Mouse (Mus musculus): Measurements from ENCODE around the gene Myh14.
"Not testable (repeated sequence)": the region's sequence is repeated elsewhere in the genome, so short reads cannot be mapped to it uniquely, and the experiment has no call there.

Gene Myh14

DNA sequence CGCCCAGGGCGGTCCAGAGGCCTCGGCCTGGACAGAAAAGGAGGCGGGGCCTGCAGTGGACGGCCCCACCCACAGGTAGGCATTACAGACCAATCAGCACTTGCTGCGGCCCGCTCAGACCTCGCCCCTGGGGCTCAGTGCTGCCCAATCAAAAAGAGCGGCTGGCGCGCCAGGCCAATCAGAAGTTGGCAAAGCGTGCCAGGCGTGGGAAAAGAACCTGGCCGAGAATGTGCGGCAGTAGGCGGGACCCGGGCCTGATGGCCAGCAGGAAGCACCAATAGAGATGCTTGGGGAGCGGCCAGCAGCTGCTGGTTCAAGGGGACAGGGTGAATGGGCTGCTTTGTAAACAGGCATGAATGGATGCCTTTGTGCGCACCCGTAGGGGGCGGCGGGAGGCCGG is at the start of gene Myh14:
TSS of gene Myh14 (minus strand) at position 41 of the 400 bp plus-strand sequence.
- DNase-seq (ENCODE audit: low read depth, low spot score), result peak; percentile 84

DNA sequence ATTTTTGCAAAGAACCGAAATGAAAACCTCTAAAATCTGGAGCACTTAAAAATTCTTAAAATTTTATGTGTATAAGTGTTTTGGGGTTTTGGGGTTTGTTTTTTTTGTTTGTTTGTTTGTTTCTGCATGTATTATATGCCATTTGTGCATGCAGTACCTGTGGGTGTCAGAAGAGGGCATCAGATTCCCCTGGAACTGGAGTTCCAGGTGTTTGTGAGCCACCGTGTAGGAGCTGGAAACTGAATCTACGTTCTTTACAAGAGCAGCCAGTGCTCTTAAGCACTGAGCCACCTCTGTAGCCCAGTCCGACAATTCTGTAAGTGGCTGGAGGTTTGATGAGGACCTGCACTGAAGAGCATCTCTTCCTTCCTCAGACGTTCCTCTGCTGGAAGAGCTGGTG is 39.2 kb upstream of the Myh14 start:
- DNase-seq (ENCODE audit: low read depth, low spot score), result no peak

DNA sequence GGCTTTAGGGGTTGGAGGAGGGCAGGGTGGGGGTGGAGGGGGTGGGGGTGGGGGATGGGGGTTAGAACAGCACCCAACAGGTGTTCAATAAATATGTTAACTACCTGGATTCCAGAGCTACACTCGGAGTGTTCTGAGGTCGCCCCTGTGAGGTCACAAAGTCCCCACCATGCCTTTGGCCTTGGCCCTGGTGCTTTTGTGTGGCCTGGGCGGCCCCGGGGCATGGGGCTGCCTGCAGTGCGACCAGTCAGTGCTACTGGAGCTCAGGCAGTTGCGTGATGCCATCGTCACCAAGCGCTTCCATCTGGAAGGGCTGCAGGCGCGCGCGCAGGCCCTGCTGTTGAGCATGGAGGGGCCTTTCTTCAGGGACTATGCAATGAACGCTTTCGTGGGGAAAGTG is 37.9 kb upstream of the Myh14 start, which contains the start of gene Izumo2:
TSS of gene Izumo2 (plus strand) at position 169 of the 400 bp plus-strand sequence.
- no peak for DNase-seq (ENCODE audit: low read depth, low spot score)

DNA sequence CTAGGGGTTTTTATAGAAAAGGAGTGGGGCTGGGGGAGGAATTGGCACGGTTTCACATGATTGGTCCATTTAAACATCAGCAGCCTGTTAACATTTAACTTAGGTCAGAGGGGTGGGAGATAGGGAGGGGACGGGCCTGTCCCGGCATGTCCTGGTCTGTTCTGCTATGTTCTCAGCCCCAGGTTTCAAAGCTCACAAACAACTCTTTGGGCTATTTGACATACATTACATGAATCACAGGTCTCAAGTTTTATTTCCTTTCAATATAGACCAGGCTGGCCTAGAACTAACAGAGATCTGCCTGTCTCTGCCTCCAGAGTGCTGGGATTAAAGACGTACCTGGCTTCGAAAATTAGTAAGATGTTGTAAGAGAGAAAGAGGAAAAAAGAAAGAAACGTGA is 37.5 kb upstream of the Myh14 start:
- DNase-seq (ENCODE audit: low read depth, low spot score), result not testable (repeated sequence)

DNA sequence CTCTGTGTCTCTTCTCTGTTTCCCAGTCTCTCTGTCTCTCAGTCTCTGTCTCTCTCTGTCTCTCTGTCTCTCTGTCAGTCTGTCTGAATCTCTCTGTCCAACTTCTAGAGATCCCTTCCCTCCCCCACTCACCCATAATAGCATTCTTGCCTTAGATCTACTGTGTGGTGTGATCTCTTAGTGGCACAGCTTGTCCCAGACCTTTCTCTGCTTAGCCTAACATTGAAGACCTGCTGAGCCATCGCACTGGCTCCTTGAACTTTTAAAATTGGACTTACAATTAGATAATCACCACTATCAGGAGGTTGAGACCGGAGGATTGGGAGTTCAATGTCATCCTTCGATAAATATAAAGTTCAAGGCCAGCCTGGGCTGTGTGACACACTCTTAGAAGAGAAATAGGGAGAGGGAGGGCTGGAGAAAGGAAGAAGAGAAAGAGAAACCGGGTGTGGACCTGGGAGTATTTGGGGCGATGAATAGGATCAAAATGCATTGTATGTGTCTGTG is 36.6 kb upstream of the Myh14 start:
- DNase-seq (ENCODE audit: low read depth, low spot score), result no peak

DNA sequence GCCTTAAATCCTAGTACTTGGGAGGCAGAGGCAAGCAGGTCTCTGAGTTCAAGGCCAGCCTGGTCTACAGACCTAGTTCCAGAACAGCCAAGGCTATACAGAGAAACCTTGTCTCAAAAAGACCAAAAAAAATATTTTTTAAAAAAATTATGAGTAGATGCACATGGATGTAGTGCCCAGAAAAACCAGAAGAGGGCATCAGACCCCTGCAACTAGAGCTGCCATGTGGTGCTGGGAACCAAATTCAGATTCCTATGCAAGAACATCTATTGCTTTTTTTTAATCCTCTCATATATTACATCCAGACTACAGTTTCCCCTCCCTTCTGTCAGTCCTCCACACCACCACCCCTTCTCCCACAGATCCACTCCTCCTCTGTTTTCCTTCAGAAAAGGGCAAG is 35.7 kb upstream of the Myh14 start:
- DNase-seq (ENCODE audit: low read depth, low spot score), result no peak

DNA sequence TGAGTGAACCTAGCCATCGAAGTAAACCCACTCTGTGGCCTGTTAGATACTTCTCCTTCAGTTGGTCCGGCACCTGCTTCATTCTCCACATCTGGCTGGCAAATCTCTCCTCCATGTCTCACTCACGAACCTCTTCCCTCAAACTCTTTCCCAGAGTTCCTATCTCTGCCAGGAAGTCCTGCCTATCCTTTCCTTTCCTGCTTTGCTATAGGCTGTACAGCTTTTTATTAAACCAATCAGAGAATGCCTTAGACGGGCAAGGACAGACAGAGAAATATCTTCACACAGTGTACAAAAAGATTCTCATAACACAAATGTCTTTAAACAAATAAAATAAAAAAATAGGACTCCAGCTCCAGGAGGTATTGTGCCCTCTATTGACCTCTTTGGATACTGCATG is 34.4 kb upstream of the Myh14 start:
- DNase-seq (ENCODE audit: low read depth, low spot score), result no peak

DNA sequence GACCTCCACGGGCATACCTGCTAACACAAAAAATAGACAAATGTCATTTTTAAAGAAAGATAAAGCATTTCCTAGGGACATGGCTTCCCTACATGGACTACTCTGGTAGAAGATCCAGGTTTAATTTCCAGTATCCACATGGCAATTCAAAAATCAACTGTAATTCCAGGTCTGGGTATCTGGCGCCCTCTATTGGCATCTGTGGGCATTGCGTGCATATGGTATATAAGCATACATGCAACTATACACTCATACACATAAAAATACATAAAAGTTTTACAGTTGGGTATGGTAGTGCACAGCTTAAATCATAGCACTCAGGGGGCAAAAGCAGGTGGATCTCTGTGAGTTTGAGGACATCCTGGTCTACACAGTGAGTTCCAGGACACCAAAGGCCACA is 33.7 kb upstream of the Myh14 start:
- DNase-seq (ENCODE audit: low read depth, low spot score), result no peak

DNA sequence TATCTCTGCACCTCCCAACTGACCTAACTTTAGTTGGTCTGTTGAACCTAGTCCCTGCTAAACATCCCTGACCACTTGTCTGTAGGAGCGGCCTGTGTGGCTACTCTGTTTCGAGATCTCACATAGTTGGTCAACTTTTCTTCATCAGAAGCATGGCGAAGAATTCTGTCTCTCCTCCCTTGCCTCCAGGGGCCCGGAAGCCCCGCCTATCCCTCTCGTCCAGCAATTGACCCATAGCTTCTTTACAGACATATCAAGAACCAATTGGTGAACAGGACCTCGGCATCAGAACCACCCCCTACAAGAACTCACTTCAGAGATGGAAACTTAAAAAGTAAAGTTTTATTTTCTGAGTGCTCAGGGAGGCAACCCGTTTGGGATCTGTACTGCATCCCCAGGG is 32.3 kb upstream of the Myh14 start:
- no peak for DNase-seq (ENCODE audit: low read depth, low spot score)

DNA sequence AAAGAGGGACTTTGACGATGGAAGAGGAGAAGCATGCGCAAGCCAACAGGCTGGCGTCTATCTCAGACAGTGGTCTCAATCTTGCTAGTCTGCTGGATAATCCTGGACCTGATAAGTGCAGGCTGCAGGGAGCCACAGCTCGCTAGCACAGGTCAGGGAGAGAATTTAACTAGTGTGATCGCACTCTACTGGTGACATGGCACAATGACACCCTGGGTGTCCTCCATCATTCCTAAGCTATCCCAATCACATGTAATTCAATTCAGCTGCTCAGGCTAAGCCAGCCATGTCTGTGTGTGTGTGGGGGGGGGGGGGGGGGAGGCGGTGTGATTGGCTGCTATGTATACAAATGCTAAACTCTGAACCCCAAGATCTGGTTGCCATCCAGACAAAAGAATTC is 31.3 kb upstream of the Myh14 start:
- peak; percentile 29 for DNase-seq (ENCODE audit: low read depth, low spot score)

DNA sequence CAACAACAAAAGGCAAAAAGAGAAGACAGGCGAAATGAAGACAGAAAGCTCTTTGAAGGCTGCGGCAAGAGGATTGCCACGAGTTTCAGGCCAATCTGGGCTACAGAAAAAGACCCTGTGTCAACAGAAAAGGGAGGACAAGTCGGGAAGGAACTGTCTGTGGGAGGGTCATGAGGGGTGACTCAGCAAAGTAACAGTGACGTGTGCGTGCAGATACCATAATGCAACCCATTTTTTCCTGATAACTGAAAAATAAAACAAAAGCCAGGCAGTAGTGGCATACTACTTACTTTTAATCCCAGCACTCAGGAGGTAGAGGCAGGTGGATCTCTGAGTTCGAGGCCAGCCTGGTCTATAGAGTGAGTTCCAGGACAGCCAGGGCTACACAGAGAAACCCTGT is 27.3 kb upstream of the Myh14 start:
- DNase-seq (ENCODE audit: low read depth, low spot score), result no peak

DNA sequence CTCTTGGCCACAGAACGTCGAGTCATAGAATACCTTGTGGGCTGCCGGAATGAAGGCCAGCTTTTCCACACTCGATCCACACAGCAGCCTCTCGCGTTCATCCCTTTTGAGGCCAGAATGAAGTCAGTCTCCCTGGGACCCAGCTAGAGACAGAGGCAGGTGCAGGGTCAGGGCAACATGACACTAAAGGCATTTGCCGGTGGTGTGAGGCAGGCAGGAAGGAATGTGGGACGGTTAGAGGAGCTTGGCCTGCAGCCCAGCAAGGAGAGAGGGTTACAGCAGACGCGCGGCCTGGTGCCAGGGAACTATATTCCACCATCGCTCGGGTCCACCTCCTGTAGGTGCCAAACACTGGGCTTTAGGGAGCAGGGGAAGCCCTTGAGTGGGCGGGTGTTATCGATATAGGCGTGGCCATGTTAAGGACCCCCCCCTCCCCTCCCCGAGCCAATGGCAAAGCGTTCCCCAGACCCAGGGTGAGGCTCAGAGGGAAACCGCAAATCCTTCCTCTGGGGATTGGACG is 26.6 kb upstream of the Myh14 start:
- DNase-seq (ENCODE audit: low read depth, low spot score), result peak; percentile 7

DNA sequence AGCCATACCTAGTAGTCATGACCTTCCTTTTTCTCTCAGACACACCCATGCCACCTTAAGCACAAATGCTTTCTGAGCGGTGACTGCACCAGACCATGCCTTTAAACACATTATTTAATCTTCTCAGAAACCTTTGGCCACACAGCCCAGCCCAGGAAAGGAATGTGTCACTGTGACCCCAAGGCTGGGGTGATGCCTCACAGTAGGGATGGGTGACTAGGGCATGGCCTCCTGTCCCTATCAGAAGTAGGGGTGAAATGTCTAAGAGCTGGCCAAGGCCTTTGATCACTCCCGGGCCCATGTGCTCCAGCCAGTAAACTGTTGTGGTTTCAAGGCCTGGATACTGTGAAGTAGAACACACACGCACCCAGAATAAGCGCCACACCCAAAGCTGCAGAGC is 24.6 kb upstream of the Myh14 start:
- DNase-seq (ENCODE audit: low read depth, low spot score), result no peak

DNA sequence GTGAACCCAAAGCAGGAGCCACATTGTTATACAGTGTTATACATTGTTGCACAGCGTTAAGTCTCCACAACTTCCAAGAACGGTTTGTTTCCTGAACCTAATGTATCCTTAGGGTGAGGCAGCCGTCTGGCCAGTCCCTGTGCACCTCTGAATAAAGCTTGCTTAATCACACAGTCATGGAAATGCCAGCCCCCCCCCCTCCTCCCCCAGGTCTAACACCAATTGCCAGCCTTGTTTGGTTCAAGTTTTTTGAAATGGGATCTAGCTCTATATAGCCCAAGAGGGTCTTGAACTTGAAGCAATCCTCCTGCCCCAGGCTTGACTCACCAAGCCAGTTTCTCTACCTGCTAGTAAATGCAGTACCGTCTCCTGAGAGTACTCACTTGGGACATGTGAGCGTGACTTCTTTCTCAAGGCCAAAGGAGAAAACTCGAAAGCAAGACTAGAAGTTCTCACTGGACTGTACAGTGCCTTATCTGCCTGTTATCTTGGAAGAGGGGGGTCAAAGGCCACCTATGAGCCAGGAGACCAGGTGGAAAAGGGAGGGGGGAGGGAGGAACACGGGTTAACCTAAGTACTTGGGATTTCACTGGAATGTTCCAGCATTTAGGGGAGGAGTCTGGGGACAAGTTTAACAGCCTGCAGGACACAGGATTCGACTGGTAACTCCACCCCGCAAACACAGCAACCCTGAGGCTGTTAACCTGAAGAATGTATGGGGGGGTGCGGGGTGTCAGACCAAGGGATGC is 23.0 kb upstream of the Myh14 start:
- DNase-seq (ENCODE audit: low read depth, low spot score), result no peak

DNA sequence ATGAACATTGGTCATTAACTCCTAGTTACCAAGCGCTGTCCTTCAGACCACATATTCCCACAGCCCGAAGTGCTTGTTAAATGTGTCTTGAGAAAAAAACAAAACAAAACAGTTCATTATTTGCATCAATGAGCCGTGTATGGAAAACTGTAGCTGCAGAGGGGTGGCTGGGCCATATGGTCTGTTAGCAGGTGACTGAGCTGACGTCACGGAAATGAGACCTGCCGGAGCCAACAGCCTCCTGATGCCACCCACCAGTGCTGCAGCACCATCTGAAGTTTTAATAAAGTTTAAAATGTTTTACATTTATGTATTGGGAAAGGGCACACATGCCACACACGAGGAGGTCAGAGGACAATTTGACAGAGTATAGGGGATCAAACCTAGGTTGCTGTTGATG is 18.7 kb upstream of the Myh14 start:
- no peak for DNase-seq (ENCODE audit: low read depth, low spot score)

DNA sequence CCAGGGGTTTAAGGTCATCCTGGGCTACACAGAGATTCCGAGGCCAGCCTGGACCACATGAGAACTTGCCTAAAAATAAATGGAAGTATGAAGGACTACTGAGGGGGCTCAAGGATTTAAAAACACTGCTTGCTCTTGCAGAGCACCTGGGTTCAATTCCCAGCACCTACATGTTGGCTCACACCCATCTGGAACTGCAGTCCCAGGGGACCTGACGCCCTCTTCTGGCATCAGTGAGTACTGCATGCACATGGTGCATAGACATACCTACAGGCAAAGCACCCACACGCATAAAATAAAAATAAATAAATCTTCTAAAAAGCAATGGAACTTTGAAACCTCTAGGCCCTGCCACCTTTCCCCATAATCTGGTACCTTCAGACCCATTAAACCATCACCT is 18.2 kb upstream of the Myh14 start:
- no peak for DNase-seq (ENCODE audit: low read depth, low spot score)

DNA sequence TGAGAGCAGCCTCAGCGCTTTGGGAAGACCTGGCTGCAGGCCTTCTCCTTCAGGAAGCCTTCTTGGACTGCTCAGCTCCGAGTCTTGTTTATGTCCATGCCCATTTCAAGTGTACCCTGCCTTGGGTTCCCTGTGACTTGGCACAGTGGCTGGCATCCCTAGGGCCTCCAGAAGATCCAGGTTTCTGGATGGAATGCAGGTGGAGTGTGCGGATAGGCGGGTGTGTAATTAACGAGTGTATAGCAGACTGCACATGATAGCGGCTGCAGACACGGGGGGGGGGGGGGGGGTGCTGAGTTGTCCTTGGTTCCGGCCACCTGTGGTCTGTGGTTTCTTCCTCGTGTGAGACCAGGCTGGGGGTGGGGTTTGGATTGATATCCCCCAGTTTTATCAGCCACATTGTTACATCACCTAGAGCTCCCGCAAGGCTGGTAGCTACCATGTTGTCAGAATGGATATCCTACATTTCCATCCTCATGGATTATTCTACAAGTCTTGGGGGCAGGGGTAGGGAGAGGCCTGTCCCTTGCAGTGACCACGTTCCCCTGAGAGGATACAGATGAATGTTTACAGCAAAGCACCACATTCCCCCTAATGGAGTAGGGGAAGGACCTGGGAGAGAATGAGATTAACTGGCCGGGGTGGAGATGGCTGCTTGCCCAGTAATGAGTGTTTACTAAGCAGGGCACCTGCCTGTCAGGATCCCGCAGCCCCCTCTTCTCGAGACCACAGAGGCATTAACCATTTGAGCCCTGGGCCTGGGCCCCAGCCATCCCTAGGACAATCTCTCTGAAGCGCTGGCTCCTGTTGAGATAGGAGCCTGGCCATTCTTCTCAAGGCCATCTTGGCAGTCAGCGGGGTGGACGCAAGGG is 15.1 kb upstream of the Myh14 start:
- DNase-seq (ENCODE audit: low read depth, low spot score), result no peak

DNA sequence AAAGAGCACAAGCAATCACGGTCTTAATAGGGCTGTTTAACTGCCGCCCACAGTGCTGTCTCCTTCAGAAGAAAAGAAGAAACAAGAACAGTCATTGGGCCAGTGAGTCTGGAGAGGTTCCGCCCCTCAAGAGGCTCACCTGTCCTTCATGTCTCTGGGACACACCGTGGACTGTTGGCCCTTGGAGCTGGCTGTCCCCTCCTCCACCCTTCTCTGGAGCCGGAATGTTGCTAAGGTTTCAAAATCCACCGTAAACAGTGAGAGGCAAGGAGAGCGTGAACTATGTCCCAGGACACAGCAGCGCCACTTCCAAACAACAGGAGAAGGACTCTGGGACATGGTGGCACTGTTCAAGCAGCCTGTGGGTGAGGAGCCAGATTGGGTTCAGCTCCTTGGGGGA is 13.0 kb upstream of the Myh14 start:
- DNase-seq (ENCODE audit: low read depth, low spot score), result no peak

DNA sequence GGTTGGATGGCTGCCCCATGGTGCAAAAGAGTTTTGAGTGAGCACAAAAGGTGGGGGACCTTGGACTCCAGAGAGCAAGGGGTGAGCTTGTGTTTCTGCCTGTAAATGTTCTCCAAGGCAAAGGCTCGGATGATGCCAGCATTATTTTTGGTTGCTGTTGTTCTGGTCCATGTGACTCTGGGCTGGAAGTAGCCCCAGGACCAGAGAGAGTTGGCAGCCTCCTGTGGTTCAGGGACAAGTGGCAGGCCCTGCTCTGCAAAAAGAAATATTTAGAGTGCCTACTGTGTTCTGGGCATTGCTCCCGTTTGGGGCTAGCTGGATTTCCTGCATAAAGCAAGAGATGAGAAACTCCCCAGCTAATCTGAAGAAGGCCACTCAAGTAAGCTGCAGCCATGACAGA is 6.0 kb upstream of the Myh14 start:
- DNase-seq (ENCODE audit: low read depth, low spot score), result no peak

DNA sequence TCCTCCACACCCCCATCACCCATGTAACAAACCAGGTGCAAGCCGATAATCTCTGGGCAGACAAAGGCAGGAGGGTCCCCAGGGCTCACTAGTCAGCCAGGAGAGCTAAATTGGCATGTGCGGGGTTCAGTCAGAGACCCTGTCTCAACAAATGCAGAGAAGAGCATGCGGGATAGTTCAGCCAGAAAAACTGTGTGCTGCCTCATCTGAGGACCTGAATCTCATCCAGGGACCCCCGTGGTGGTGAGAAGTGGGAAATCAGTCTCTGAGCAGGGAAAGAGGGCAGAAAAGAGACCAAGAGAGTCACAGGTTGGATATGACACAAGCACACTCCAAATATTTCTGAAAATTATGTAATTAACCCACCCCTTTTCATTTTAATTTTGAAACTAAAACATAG is 5.5 kb upstream of the Myh14 start:
- no peak for DNase-seq (ENCODE audit: low read depth, low spot score)

DNA sequence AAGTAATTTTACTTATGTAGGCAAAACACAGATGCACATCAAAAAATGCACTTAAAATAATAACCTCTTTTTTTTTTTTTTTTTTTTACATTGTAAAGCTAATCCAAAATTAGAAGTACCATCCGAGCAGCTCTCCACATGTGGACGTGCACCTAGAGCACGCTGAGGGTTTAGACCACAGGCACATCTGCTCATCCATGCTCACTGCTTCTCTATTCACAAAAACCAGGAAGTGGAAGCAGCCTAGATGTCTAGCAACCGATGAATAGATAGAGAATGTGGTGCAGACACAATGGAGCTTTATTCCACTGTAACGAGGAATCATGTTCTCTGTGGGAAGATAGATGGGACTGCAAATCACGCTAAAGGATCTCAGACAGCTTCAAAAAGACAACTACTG is 4.5 kb upstream of the Myh14 start:
- DNase-seq (ENCODE audit: low read depth, low spot score), result no peak

DNA sequence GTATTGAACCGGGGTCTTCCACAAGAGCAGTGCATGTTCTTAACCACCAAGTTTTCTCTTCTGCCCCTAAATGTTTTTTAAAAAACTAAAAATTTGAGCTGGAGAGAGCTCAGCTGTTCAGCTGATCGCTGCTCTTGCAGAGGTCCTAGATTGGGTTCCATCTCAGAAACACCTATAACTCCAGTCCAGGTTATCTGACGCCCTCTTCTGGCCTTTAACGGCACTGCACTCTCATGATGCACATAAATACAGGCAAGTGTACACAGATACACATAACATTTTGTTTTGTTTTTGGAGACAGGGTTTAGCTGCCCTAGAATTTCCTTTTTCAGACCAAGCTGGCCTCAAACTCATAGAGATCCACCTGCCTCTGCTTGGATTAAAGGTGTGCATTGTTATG is 3.9 kb upstream of the Myh14 start:
- DNase-seq (ENCODE audit: low read depth, low spot score), result no peak

DNA sequence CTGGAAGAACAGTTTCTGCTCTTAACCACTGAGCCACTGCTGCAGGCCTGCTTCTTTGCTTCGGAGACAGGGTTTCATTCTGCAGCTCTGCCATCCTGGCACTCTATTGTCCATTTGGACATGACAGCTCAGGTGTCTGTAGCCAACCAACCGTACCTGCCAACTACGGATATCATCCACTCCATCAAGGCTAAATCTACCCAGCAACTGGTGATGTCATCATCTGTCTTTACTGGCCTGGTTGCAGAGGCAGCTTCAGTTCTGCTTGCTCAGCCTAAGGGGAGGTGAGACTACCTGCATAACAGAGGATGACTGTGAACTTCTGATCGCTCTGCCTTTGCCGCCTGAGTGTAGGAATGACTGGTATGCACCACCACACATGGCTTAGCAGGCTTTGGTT is 1.6 kb upstream of the Myh14 start:
- no peak for DNase-seq (ENCODE audit: low read depth, low spot score)

Data from forelimb bud, embryonic 11.5 days (tissue).